Mouse (Mus musculus): ENCODE results near the gene Axin1.

GRCm38 (mm10) chr17:26110156-26110555, 28.3 kb upstream of the Axin1 start:
- no peak for TF ChIP-seq GATA1 (IDR thresholded peaks at IDR 0.05; ENCODE audit: low read length)
- no peak for TF ChIP-seq TAL1 (IDR thresholded peaks at IDR 0.05; ENCODE audit: low read length)

Measured in erythroblast, embryonic 14.5 days (primary cell).